Mouse (Mus musculus) stomach, embryonic 16.5 days (tissue): ENCODE results near the gene Bpgm. TPM values are rescaled to one million over a fixed set of nuclear protein-coding genes. Genes with fewer than 3 reads are reported as not detected.

Experiments
- ATAC-seq: fragments of 200-750 bp; cut with Nextera tagmentation; 2 replicates; pipeline ENCODE4 v1.8.0; 2017; ENCODE audit warnings: moderate number of reproducible peaks, moderate TSS enrichment; ENCODE audit not compliant: insufficient read depth, low FRiP score
- H3K27ac ChIP-seq: fragments of 300-500 bp; sonication (generic); 2 replicates; pipeline ENCODE4 v1.5.1; 2014; ENCODE audit warnings: low read length
- H3K27me3 ChIP-seq: fragments of 300-500 bp; sonication (generic); 2 replicates; pipeline ENCODE4 v1.6.1; 2014; ENCODE audit warnings: low read length, control low read depth, mixed read lengths; ENCODE audit not compliant: control insufficient read depth, insufficient read depth
- H3K36me3 ChIP-seq: fragments of 300-500 bp; sonication (generic); 2 replicates; pipeline ENCODE4 v1.6.1; 2014; ENCODE audit warnings: low read length; ENCODE audit not compliant: control insufficient read depth, insufficient read depth
- H3K4me1 ChIP-seq: fragments of 300-500 bp; sonication (generic); 2 replicates; pipeline ENCODE4 v1.6.1; 2014; ENCODE audit warnings: low read length, control low read depth, mixed read lengths; ENCODE audit not compliant: control insufficient read depth, insufficient read depth
- H3K4me2 ChIP-seq: fragments of 300-500 bp; sonication (generic); 2 replicates; pipeline ENCODE4 v1.6.1; 2014; ENCODE audit warnings: low read depth, low read length, mixed read lengths
- H3K4me3 ChIP-seq: fragments of 300-500 bp; sonication (generic); replicated peaks from 2 replicates; pipeline ENCODE4 v1.5.1; 2014; ENCODE audit warnings: mild to moderate bottlenecking, low read length
- H3K9ac ChIP-seq: fragments of 300-500 bp; sonication (generic); 2 replicates; pipeline ENCODE4 v1.6.1; 2014; ENCODE audit warnings: low read length
- H3K9me3 ChIP-seq: fragments of 300-500 bp; sonication (generic); replicated peaks from 2 replicates; pipeline ENCODE4 v1.6.1; 2016; ENCODE audit warnings: low read length, control low read depth; ENCODE audit not compliant: control insufficient read depth
- WGBS: fragments of 180-500 bp; shearing (Covaris S2); extraction: QIAGEN DNeasy Blood & Tissue Kit; methylation state at CpG from one replicate; pipeline ENCODE4 v1.1.7; 2014; 5-methylcytosine and 5-hydroxymethylcytosine counted together
- polyA plus RNA-seq: library from polyadenylated mRNA; unstranded; fragments of >200 nt; fragmentation: Nextera tagmentation; extraction: Ambion mirVana; gene quantifications from 2 replicates; pipeline ENCODE4 v1.2.1, GENCODE M21; 2015

Bpgm gene
- polyA plus RNA-seq, 1 experiment from 2014 or later = 44.1 TPM

DNA sequence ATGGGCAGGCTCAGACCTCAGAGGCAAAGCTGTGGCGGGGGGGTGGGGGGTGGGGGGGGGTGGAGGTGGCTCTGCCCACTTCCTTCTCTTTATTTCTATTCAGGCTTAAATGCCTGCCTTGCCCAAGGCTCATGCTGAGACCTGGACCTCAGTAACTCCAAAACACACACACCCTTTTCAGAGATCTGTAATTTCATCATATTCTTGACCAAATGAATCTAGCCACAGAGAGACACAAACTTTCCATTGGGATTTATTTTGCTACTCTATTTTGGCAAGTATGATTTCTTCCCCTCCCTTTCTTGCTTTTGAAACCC is 39.7 kb downstream of the Bpgm start:
- no peak overlapping the region for H3K27ac ChIP-seq

DNA sequence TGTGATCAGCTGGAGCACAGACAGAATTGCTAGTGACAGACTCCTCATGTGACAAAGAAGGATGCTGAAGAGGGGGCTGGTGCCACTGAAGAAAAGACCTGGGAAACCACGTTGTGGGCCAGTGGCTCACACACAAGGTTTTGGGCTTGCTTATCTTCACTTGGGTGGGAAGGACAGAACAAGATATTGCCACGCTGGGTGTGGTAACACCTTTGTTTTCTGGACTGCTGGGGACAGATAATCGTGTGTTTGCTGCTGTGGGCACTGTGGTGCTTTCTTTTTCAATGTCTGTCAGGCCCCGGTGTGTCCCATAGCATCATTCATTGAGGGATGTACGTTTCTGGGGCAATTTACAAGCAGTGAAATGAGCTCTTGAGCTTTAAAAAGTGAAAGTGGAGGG is 41.7 kb downstream of the Bpgm start:
- Histone ChIP-seq H3K36me3 (no peaks in the 10 kb centered on the region), H3K9me3 (no peaks in the 10 kb centered on the region), H3K4me3 (no peak overlapping the region), H3K4me1 (peaks cover 9% of the 10 kb centered on the region), H3K9ac (no peak overlapping the region), H3K27me3 (no peaks in the 10 kb centered on the region), H3K4me2 (no peak overlapping the region), H3K27ac (no peak overlapping the region)
- WGBS = 71% methylated on average over 5 of the region's 5 CpGs
- ATAC-seq = no peak

More for the DNA sequence above, 39.7 kb downstream of the Bpgm start:
- 15% methylated on average over 1 of the region's 1 CpGs for WGBS
- Histone ChIP-seq H3K4me1 (peaks cover 9% of the 10 kb centered on the region), H3K9me3 (no peaks in the 10 kb centered on the region), H3K4me2 (no peak overlapping the region), H3K9ac (no peak overlapping the region), H3K4me3 (no peak overlapping the region), H3K27me3 (no peaks in the 10 kb centered on the region), H3K36me3 (no peaks in the 10 kb centered on the region)
- no peak for ATAC-seq

DNA sequence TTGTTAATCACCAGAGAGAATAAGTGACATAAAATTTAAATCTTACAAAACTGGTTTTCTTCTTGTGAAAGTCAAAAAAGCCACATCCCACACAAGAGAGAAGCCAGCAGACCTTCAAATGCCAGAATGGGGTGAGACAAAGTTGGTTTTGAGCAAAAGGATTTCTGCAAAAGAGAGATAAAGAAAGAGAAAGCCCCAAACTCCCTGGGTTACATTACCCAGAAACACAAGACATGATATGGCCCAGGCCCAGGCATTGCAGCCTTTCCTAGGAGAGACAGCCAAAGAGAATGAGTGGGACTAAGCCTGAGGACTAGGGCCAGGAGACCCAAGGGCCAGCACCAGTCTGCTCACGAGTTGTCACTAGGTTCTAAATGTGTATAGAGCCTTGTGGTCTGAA is 43.1 kb downstream of the Bpgm start:
- peaks cover 9% of the 10 kb centered on the region for H3K4me1 ChIP-seq
- WGBS = 65% methylated on average over 1 of the region's 1 CpGs
- no peaks in the 10 kb centered on the region for H3K36me3 ChIP-seq
- no peaks in the 10 kb centered on the region for H3K9me3 ChIP-seq
- H3K27ac ChIP-seq = no peak overlapping the region
- H3K4me2 ChIP-seq = no peak overlapping the region
- no peaks in the 10 kb centered on the region for H3K27me3 ChIP-seq
- no peak for ATAC-seq
- no peak overlapping the region for H3K4me3 ChIP-seq
- H3K9ac ChIP-seq = no peak overlapping the region

DNA sequence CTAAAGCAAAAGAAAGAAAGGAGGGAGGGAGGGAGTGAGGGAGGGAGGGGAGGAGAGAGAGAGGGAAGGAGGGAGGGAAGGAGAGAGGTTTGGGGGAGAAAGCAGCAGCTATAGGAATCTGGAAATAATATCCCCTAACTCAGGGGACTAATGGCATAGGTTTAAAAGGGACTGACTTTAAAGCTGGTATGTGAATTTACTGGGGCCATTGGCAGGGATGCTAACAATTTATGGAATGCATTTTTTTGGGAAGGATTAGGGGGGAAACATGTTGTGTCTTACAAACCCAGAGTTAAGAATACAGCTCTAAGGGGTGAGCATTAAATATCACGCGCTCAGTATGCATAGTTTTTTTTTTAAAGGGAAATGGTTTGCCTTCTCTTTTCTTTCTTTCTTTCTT is 44.5 kb downstream of the Bpgm start:
- no peaks in the 10 kb centered on the region for H3K36me3 ChIP-seq
- H3K27ac ChIP-seq = no peak overlapping the region
- no peak overlapping the region for H3K4me3 ChIP-seq
- H3K4me1 ChIP-seq = peaks cover 3% of the 10 kb centered on the region
- no peak overlapping the region for H3K9ac ChIP-seq
- no peak for ATAC-seq
- H3K27me3 ChIP-seq = no peaks in the 10 kb centered on the region
- 63% methylated on average over 2 of the region's 2 CpGs for WGBS
- no peaks in the 10 kb centered on the region for H3K9me3 ChIP-seq
- no peak overlapping the region for H3K4me2 ChIP-seq

DNA sequence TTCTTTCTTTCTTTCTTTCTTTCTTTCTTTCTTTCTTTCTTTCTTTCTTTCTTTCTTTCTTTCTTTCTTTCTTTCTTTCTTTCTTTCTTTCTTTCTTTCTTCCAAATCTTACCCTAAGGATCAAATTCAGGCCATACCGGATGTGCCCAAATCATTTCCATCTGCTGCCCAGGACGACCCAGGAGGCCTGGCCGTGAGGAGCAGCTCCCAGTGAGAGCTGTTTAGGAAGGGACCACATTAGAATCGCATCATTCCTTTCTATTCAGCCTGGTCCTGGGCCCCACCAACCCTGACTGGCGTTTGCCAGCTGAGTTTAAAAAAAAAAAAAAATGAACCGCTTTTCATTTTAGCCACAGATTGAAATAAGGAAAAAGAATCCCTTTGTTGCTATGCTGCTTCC is 44.9 kb downstream of the Bpgm start:
- Histone ChIP-seq H3K9me3 (no peaks in the 10 kb centered on the region), H3K9ac (no peak overlapping the region), H3K4me2 (no peak overlapping the region), H3K36me3 (no peaks in the 10 kb centered on the region), H3K4me3 (no peak overlapping the region), H3K4me1 (no peaks in the 10 kb centered on the region), H3K27me3 (no peaks in the 10 kb centered on the region), H3K27ac (no peak overlapping the region)
- no peak for ATAC-seq
- 51% methylated on average over 6 of the region's 6 CpGs for WGBS

DNA sequence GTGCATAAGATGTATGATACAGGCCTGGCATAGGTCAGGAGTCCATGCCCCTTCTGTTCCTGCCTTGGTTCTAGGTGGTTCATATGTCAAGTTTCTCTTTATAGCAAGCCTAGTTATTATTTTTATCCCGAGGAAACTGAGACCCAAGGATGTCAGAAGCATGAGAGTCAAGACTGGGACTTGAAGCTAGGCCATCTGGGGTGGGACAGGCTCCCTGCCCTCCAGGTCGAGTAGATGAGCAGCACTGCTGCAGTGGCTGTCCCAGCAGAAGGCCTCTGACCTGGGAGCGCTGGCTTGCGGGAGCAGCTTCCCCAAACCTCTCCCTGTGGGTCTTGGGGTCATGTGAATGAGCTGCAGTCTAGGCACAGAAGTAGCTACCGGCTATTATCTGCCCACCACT is 47.5 kb downstream of the Bpgm start:
- Histone ChIP-seq H3K9me3 (no peaks in the 10 kb centered on the region), H3K9ac (no peak overlapping the region), H3K27me3 (no peaks in the 10 kb centered on the region), H3K27ac (no peak overlapping the region), H3K4me2 (no peak overlapping the region), H3K4me3 (no peak overlapping the region), H3K4me1 (0 out of 2 replicates have a peak, but pooled peaks cover 9% of the 10 kb centered on the region), H3K36me3 (no peaks in the 10 kb centered on the region)
- ATAC-seq = no peak
- WGBS = 71% methylated on average over 5 of the region's 5 CpGs

DNA sequence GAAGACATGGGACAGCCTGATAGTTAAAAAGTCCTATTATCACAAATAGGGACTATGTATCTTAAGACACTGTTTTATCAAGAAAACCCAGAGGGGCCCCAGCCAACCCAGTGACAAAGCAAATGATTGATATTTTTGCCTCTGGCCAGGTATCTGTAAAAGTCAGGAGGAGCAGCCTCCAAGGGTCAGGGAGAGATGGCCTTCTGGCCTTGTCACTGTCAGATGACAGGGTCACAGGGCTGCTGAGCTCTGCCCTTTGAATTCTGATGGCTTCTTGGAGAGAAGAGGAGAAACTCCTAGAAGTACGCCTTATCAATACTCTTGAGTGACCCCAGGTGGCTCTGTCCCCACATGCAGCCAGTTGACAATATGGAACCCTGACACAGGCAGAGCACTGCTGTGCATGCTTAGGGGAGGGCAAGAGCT is 49.5 kb downstream of the Bpgm start:
- no peak for ATAC-seq
- Histone ChIP-seq H3K9me3 (no peaks in the 10 kb centered on the region), H3K9ac (no peak overlapping the region), H3K4me1 (0 out of 2 replicates have a peak, but pooled peaks cover 9% of the 10 kb centered on the region), H3K4me2 (no peak overlapping the region), H3K4me3 (no peak overlapping the region), H3K27me3 (no peaks in the 10 kb centered on the region), H3K27ac (no peak overlapping the region), H3K36me3 (no peaks in the 10 kb centered on the region)
- WGBS = 83% methylated on average over 1 of the region's 1 CpGs

DNA sequence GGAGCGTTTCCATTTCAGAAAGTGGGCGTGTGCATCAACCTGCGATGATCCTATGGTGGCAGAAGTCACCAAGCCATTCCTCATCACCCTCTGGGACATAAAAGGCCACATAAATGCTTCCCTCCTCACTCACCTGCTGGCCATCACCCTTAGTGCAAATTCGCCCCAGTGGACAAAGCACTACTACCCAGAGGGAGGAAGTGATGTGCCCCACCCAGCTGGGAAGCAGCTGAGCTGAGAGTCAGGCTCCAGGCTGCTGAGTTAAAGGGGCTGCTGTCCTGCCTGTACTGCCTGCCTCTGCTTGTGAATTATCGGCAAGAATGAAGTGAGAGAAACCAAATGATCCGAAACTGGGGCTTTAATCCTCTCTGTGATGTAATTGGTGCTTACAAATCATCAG is 49.9 kb downstream of the Bpgm start:
- no peaks in the 10 kb centered on the region for H3K9me3 ChIP-seq
- no peak overlapping the region for H3K9ac ChIP-seq
- H3K36me3 ChIP-seq = no peaks in the 10 kb centered on the region
- H3K27me3 ChIP-seq = no peaks in the 10 kb centered on the region
- ATAC-seq = no peak
- H3K27ac ChIP-seq = no peak overlapping the region
- 0 out of 2 replicates have a peak, but pooled peaks cover 9% of the 10 kb centered on the region for H3K4me1 ChIP-seq
- no peak overlapping the region for H3K4me2 ChIP-seq
- no peak overlapping the region for H3K4me3 ChIP-seq
- 68% methylated on average over 6 of the region's 6 CpGs for WGBS

DNA sequence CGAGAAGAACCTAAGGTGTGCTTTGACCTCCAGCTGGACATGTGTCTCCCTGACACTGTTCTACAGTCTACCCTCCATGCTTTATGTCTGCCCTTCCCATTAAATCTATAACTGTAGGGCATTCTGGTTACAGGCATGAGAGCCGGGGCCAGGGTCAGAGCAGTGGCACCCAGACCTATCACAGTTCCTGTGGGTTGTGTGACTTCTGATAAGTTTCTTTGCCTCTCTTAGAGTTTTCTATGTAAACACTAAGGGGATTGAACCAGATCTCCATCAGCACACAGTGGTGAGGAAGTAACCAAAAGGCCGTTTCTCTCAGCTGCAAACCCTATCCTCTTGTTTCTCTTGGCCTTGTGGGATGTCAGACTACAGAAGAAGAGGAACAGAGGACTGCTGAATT is 50.4 kb downstream of the Bpgm start:
- H3K9me3 ChIP-seq = no peaks in the 10 kb centered on the region
- no peak overlapping the region for H3K4me2 ChIP-seq
- no peak overlapping the region for H3K9ac ChIP-seq
- H3K4me3 ChIP-seq = no peak overlapping the region
- H3K4me1 ChIP-seq = 0 out of 2 replicates have a peak, but pooled peaks cover 9% of the 10 kb centered on the region
- no peaks in the 10 kb centered on the region for H3K27me3 ChIP-seq
- H3K36me3 ChIP-seq = no peaks in the 10 kb centered on the region
- ATAC-seq = no peak
- WGBS = 67% methylated on average over 3 of the region's 3 CpGs
- no peak overlapping the region for H3K27ac ChIP-seq

DNA sequence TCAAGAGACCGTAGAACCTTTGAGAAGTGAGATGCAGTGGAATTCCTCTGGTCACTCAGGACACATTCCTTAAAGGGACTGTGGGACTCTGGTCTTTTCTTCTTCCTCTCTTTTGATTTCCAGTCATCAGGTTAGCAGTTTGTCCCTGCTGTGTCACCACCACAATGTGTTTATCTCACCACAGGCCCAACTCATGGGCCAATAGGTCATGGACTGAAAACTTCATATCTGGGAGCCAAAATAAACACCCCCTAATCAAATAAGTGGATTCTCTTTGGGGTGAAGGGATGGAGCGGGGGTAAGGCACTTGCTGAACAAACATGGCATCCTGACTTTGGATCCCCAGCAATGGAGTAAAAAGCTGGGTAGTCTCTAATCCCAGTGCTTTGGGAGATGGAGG is 52.1 kb downstream of the Bpgm start:
- no peak overlapping the region for H3K4me2 ChIP-seq
- H3K27ac ChIP-seq = no peak overlapping the region
- no peak overlapping the region for H3K9ac ChIP-seq
- no peak overlapping the region for H3K4me3 ChIP-seq
- no peaks in the 10 kb centered on the region for H3K36me3 ChIP-seq
- H3K27me3 ChIP-seq = no peaks in the 10 kb centered on the region
- WGBS = 77% methylated on average over 2 of the region's 2 CpGs
- 0 out of 2 replicates have a peak, but pooled peaks cover 9% of the 10 kb centered on the region for H3K4me1 ChIP-seq
- H3K9me3 ChIP-seq = no peaks in the 10 kb centered on the region
- ATAC-seq = no peak
